Mouse (Mus musculus) lung, adult 18-20 months (tissue): ENCODE results near the gene Rtl3.
A peak's percentile ranks its signal among the peaks of the same experiment; 100 is the strongest.

Experiments
- DNase-seq, 2 experiments: peaks; one replicate each; pipeline ENCODE4 v3.0.0; 2022; ENCODE audit warnings: mixed read lengths in 2 of 2

Gene Rtl3

DNA sequence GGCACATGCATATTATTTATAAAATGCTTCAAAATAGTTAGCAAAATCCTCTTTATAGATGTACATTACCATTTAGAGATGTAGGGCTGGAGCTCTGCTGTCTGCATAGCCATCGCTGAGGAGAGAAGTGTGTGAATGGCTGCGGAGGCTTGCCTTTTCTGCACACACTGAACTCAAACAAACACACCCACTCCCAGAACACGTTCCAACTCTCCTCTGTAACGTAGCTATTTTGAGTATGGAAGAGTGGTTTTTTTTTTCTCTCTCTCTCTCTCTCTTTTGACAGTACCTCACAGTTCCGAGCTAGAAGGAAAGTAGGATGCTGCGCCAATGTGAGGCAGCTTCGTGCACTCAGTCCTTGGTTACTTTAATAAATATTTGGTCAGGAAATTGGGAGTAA lies at the start of gene Rtl3:
Rtl3 (minus strand) TSS at position 236 of the 400 bp plus-strand sequence.
- DNase-seq = no peak

DNA sequence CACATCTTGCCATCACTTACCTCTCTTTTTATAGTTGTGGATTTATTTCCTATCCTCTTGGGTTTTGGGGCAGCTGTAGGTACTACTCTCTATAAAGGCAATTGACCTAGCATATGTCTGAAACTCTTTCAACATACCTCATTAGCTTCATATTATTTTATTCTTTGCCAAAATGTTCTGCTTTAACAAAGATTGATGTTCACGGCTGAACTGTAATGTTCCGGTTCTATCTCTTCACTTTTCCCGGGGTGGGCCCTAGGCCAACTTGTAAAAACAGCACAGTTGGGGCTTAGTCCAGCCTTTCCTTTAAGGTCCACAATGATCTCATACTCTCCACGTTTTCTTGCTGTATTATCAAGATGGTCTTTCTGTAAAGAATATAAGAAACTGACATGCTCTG lies 31.9 kb upstream of the Rtl3 start:
- DNase-seq = no peak

DNA sequence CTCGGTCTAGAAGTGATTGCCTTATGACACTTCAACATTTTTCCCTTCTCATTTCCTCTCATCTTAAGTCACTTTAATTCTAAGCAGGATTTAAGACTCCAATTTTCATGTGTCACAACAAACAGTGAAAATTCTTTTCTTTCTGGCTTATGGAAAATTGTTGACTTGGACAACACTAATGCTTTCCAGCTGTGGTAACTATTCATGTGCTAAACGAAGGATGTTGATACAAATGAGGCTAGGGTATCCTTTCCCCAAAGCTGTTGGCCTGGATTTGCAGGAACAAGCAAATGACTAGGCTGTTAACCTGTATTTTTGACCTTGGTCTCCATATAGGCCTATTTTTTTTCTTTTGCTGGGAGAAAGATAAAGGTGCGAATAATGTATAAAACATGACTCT lies 31.4 kb upstream of the Rtl3 start:
- DNase-seq = no peak

DNA sequence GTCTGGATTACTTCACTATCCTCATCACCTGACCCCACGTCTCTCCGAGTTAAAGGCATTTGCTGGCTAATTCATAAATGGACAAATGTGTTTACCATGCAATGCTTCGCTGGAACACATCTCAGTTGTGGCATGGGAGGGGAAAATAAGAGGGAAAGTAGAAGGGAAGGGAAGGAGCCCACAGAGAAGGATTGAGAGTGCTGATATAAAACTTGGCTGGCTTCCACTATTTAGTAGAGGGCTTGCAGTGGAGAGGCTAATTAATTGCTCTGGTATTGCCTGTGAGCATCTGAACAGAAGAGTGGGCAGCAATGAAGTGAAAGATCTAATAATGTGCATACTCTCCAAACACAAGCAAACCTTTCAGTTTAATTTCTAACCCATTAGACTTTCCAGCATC lies 31.0 kb upstream of the Rtl3 start:
- DNase-seq = no peak

DNA sequence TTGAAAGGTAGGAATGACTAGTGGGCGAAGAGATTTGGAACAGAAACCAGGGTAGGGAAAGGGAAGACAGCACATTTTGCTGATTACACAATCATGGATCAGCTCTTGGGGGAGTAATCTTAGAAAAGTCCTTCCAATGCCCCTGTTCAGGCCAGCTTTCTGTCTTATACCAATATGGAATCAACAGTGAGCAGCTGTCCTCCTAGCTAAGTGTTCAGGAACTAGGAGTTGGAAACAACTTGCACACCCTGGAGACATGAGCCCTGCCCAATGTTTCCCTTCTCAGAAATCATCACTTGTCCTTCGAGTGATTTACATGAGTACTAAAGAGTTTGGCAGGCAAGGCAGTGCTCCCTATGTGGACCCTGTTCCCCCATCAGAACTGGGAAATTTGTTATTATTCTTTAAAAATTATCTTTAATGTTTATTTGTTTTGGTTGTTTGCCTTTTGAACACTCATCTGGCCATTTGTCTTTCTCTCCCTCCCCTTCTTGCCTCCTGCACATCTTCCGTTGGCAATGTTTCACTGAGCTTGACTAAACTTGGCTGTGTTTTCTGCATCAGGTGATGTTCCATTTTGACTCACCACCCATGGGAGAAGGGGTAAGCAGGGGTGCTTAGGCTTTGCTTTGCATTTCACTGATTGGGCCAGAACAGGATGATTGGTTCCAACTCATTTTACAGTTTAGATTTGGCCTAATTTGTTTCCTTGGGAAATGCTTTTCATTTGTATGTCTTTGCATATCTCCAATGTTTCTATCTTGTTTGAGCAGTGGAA lies 13.3 kb upstream of the Rtl3 start:
- no peak for DNase-seq

DNA sequence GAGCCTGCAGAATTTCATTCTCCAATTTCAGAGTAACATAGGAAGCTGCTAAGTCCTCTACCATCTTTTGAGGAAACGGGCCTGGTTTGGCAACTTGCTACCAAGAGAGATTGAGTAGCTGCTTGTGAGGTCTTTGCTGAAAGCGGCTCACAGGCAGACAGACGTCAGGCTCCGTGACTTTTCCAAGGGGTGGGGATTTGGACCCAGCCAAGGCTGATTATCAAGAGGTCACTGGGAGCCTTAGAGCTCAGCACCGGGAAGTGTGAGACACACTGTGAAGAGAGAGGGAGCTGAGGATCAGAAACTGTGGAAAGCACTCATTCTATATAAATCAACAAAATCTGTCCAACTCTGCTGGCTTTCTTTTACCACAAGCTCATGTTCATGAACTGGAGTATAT lies 853 bp downstream of the Rtl3 start:
- peak; percentile 3 for DNase-seq

DNA sequence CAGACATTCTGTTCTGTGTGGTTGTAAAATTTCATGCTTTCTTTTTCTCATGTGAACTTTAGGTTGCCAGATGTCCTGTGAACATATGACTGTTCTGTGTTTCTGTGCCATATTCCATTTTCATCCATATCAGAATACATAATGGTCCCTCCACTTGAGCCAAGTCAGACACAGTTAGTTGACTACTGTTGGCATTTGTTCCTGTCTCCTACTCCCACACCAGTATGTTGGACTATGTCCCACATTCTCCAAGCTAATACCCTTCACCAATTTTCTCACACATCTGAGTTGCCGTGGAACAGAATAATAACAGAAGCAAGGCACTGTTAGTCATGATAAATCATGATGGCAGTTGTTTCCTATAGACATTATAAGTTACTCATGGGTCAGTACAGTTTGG lies 9.9 kb downstream of the Rtl3 start:
- DNase-seq = no peak

DNA sequence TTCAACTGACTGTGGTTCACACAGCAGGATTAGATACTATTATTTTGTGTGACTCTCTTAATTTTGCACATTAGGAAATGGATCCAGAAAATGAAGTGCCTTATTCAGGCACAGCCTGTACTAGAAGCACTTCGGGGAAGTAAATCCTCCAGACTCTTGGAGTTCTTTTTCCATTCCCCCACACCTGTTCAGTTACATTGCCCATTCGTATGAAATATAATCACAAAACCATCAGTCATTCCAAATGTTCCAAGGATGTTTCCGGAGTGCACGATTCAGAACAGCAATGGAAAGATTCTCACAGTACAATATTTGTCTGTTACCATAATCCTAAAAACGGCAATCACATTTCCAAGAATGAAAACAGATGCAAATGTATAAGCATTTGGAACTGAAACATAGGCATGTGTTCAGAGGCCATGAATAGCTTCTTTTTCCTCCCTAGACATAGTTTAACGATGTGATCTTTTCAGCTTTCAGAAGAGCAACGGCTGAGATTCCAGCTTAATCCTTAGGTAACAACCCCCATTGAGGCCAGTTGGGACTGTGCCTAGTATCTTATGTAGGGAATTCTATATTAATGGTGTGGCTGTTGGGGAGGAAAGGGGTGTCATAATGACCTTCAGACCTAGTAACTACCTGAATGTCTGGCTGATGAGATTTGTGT lies 30.8 kb downstream of the Rtl3 start:
- DNase-seq = no peak

DNA sequence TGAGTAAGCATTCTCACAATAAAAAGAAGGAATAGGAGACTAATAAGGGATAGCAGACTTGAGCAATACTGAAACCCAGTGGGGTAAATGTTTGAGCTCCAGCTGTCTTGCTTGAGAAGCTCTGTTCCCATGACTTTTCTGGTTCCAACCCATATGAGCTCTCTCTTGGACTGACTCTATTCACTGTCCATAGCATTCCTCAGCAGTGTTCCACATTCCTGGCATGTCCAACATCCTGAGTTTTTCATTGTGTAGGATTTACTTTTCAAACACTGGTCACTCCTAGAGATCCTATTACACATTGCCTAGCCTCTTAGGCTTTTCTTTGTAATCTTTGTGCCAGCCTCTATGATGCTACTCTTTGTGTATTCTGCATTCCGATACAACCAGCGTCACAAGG lies 36.1 kb downstream of the Rtl3 start:
- DNase-seq = no peak

DNA sequence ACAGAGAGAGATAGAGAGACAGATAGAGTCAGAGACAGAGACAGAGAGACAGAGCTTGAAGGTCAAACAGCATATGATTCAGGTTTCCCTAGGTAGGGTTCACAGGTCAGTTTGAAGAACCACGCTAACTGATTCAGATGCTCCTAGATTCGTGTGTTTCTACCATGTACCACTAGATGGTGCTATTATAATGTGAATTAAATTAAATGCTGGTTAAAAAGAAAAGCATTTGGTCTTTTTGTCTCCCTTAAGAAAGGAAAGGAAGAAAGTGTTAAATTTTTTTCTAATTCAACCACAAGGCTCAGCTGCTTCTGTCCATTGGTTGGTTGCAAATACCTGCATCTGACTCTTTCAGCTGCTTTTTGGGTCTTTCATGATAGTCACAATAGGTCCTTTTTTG lies 45.8 kb downstream of the Rtl3 start:
- no peak for DNase-seq
